Mouse (Mus musculus) MEL (cell line): ENCODE results near the gene Il16. TPM values are rescaled to one million over a fixed set of nuclear protein-coding genes. Genes with fewer than 3 reads are reported as not detected.

ENCODE experiments used
- DNase-seq: peaks from one replicate; pipeline ENCODE4 v3.0.0; 2011; ENCODE audit warnings: low read depth, low spot score
- H3K27ac ChIP-seq: 2 replicates; pipeline ENCODE4 v1.5.1; 2012; ENCODE audit warnings: low read depth, mild to moderate bottlenecking, control low read depth, low read length, moderate library complexity; ENCODE audit not compliant: control insufficient read depth
- H3K27me3 ChIP-seq, 2 experiments: fragments of 150-350 bp in 1 of 2; sonication (generic) in 1 of 2; 2 replicates each; pipeline ENCODE4 v1.6.1; 2012; ENCODE audit warnings: low read length in 2 of 2, mild to moderate bottlenecking in 2 of 2, improper control_type of control experiment in 1 of 2, moderate library complexity in 1 of 2; ENCODE audit not compliant: insufficient read depth in 2 of 2, control insufficient read depth in 1 of 2
- H3K36me3 ChIP-seq, 2 experiments: 2 replicates each; pipeline ENCODE4 v1.6.1; 2012 to 2014; ENCODE audit warnings: low read length in 2 of 2, improper control_type of control experiment in 1 of 2, inconsistent platforms in 1 of 2, mild to moderate bottlenecking in 1 of 2; ENCODE audit not compliant: insufficient read depth in 2 of 2, control insufficient read depth in 1 of 2
- H3K4me1 ChIP-seq, 2 experiments: fragments of 150-350 bp in 1 of 2; sonication (generic) in 1 of 2; 2 replicates each; pipeline ENCODE4 v1.6.1; 2012; ENCODE audit warnings: low read length in 2 of 2, improper control_type of control experiment in 1 of 2, mild to moderate bottlenecking in 1 of 2; ENCODE audit not compliant: insufficient read depth in 2 of 2, control insufficient read depth in 1 of 2
- H3K4me3 ChIP-seq, 2 experiments: fragments of 150-350 bp in 1 of 2; sonication (generic) in 1 of 2; 2 replicates each; pipeline ENCODE4 v1.5.1; 2012; ENCODE audit warnings: low read depth in 2 of 2, low read length in 2 of 2, mild to moderate bottlenecking in 2 of 2, moderate library complexity in 2 of 2, control low read depth in 1 of 2, improper control_type of control experiment in 1 of 2; ENCODE audit not compliant: control insufficient read depth in 1 of 2, insufficient read depth in 1 of 2
- H3K79me2 ChIP-seq: 2 replicates; pipeline ENCODE4 v1.6.1; 2012; ENCODE audit warnings: mild to moderate bottlenecking, low read length, moderate library complexity; ENCODE audit not compliant: control insufficient read depth, poor library complexity, insufficient read depth
- H3K9ac ChIP-seq: 2 replicates; pipeline ENCODE4 v1.6.1; 2012; ENCODE audit warnings: low read depth, mild to moderate bottlenecking, control low read depth, low read length, moderate library complexity; ENCODE audit not compliant: control insufficient read depth, poor library complexity, severe bottlenecking
- H3K9me3 ChIP-seq: fragments of 150-350 bp; sonication (generic); replicated peaks from 2 replicates; pipeline ENCODE4 v1.6.1; 2012; ENCODE audit warnings: mild to moderate bottlenecking, low read length, improper control_type of control experiment, moderate library complexity; ENCODE audit not compliant: insufficient read depth
- BHLHE40 ChIP-seq: IDR thresholded peaks from 2 replicates; pipeline ENCODE4 v1.6.1; 2012; ENCODE audit warnings: low read depth, mild to moderate bottlenecking, inconsistent platforms, low read length, improper control_type of control experiment, borderline replicate concordance
- CHD1 ChIP-seq: IDR thresholded peaks from 2 replicates; pipeline ENCODE4 v1.6.1; 2012; ENCODE audit warnings: low read depth, mild to moderate bottlenecking, inconsistent platforms, low read length, improper control_type of control experiment
- CTCF ChIP-seq, 3 experiments: IDR thresholded peaks in 2 of 3; conservative IDR thresholded peaks in 1 of 3; 2 replicates each; pipeline ENCODE4 v1.5.1; 2011 to 2012; ENCODE audit warnings: low read length in 3 of 3, low read depth in 2 of 3, mild to moderate bottlenecking in 2 of 3, improper control_type of control experiment in 1 of 3, inconsistent platforms in 1 of 3, mixed read lengths in 1 of 3, moderate library complexity in 1 of 3; ENCODE audit not compliant: control insufficient read depth in 1 of 3, insufficient read depth in 1 of 3, poor library complexity in 1 of 3, severe bottlenecking in 1 of 3
- ELF1 ChIP-seq: IDR thresholded peaks from 2 replicates; pipeline ENCODE4 v1.6.1; 2014; ENCODE audit warnings: low read depth, mild to moderate bottlenecking, inconsistent platforms, low read length, improper control_type of control experiment, moderate library complexity
- EP300 ChIP-seq, 2 experiments: IDR thresholded peaks; 2 replicates each; pipeline ENCODE4 v1.6.1; 2011; ENCODE audit warnings: improper control_type of control experiment in 2 of 2, low read length in 2 of 2, low read depth in 1 of 2, mild to moderate bottlenecking in 1 of 2
- ETS1 ChIP-seq: IDR thresholded peaks from 2 replicates; pipeline ENCODE4 v1.6.1; 2012; ENCODE audit warnings: low read depth, mild to moderate bottlenecking, inconsistent platforms, low read length, improper control_type of control experiment, moderate library complexity
- GATA1 ChIP-seq: IDR thresholded peaks from 2 replicates; pipeline ENCODE4 v1.6.1; 2011; ENCODE audit warnings: low read depth, low read length, improper control_type of control experiment
- MAFK ChIP-seq: IDR thresholded peaks from 2 replicates; pipeline ENCODE4 v1.6.1; 2011; ENCODE audit warnings: low read depth, mild to moderate bottlenecking, low read length, improper control_type of control experiment, borderline replicate concordance
- MAX ChIP-seq: IDR thresholded peaks from 2 replicates; pipeline ENCODE4 v1.6.1; 2011; ENCODE audit warnings: low read length, improper control_type of control experiment
- MXI1 ChIP-seq: IDR thresholded peaks from 2 replicates; pipeline ENCODE4 v1.6.1; 2011; ENCODE audit warnings: mild to moderate bottlenecking, low read depth, low read length, improper control_type of control experiment
- POLR2AphosphoS2 ChIP-seq: IDR thresholded peaks from 2 replicates; pipeline ENCODE4 v1.6.1; 2011; ENCODE audit warnings: low read length, improper control_type of control experiment
- POLR2AphosphoS5 ChIP-seq: IDR thresholded peaks from 2 replicates; pipeline ENCODE4 v1.6.1; 2012; ENCODE audit warnings: low read depth, borderline replicate concordance, mild to moderate bottlenecking, inconsistent platforms, low read length, moderate library complexity, mixed read lengths
- RCOR1 ChIP-seq: IDR thresholded peaks from 2 replicates; pipeline ENCODE4 v1.6.1; 2012; ENCODE audit warnings: low read depth, mild to moderate bottlenecking, inconsistent platforms, low read length, improper control_type of control experiment
- SMC3 ChIP-seq: IDR thresholded peaks from 2 replicates; pipeline ENCODE4 v1.6.1; 2011; ENCODE audit warnings: low read depth, low read length, improper control_type of control experiment
- USF1 ChIP-seq: IDR thresholded peaks from 2 replicates; pipeline ENCODE4 v1.6.1; 2014; ENCODE audit warnings: low read depth, mild to moderate bottlenecking, inconsistent platforms, low read length, improper control_type of control experiment, moderate library complexity
- USF2 ChIP-seq, 2 experiments: IDR thresholded peaks; 2 replicates each; pipeline ENCODE4 v1.6.1; 2011 to 2012; ENCODE audit warnings: improper control_type of control experiment in 2 of 2, low read length in 2 of 2, borderline replicate concordance in 1 of 2, inconsistent platforms in 1 of 2, low read depth in 1 of 2, mild to moderate bottlenecking in 1 of 2; ENCODE audit not compliant: insufficient read depth in 1 of 2
- polyA plus RNA-seq, 2 experiments: library from polyadenylated mRNA; stranded (reverse) in 1 of 2; unstranded in 1 of 2; fragments of >175 nt in 1 of 2; fragments of >200 nt in 1 of 2; gene quantifications; 2 replicates each; pipeline versions ENCODE4 v1.2.1 to v1.2.4; 2012; ENCODE audit warnings: low replicate concordance in 2 of 2, low read depth in 1 of 2; ENCODE audit not compliant: insufficient read length in 2 of 2, insufficient read depth in 1 of 2, missing spikeins in 1 of 2
- total RNA-seq: library from RNA; depleted of rRNA; stranded (reverse); fragments of 300-350 nt; gene quantifications from 2 replicates; pipeline ENCODE4 v1.2.3, GENCODE M21; 2012

Il16 gene
- total and polyA plus RNA-seq, 3 experiments, result 0.04 to 0.10 TPM; not detected in 1

- Histone ChIP-seq H3K36me3 (no peaks in the 10 kb centered on the region), H3K9ac (no peak overlapping the region), H3K4me3 (no peak overlapping the region), H3K79me2 (no peaks in the 10 kb centered on the region), H3K27ac (no peak overlapping the region), H3K9me3 (no peaks in the 10 kb centered on the region), H3K27me3 (no peaks in the 10 kb centered on the region; a peak in 1 of 4 replicates), H3K4me1 (no peaks in the 10 kb centered on the region)
- TF ChIP-seq EP300 (IDR thresholded peaks at IDR 0.05; ENCODE audit: low read depth in 1 of 2, low read length in 2 of 2) (no peak), GATA1 (no peak), POLR2AphosphoS2 (no peak), ELF1 (no peak), MXI1 (no peak)
- no peak for DNase-seq
Measured at GRCm38 (mm10) chr7:83661763-83662162, 83.8 kb downstream of the Il16 start.

DNA sequence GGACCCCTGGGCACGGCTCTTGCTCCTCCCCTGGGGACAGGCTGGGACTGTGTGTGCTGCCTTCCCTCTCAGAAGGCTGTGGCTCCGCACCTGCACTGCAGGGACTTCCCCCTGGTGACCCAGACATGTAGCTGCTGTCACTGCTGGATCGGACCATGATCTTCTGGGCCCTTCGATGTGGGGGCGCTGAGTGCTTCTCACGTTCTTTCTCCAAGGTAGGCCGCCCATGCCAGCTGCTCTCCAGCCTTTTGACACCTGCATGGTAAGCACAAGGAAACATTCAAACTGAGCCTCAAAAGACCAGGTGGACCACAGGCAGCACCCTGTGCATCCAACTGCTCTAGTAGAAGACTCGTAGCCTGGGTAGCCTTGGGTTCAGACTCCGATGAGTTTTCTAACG lies 84.5 kb downstream of the Il16 start:
- TF ChIP-seq ELF1 (no peak), MAX (no peak), ETS1 (no peak), CTCF (IDR thresholded peaks at IDR 0.05 in 2 of 3, conservative IDR thresholded peaks at IDR 0.05 in 1 of 3; ENCODE audit: control insufficient read depth in 1 of 3, insufficient read depth in 1 of 3, low read depth in 2 of 3, low read length in 3 of 3, poor library complexity in 1 of 3, severe bottlenecking in 1 of 3) (no peak), CHD1 (no peak), USF2 (IDR thresholded peaks at IDR 0.05; ENCODE audit: borderline replicate concordance in 1 of 2, insufficient read depth in 1 of 2, low read depth in 1 of 2, low read length in 2 of 2) (no peak), SMC3 (no peak), POLR2AphosphoS2 (no peak), POLR2AphosphoS5 (no peak), MAFK (no peak), USF1 (no peak), RCOR1 (no peak), BHLHE40 (no peak)
- TF ChIP-seq, all 39 proteins: peak for 0
- Histone ChIP-seq H3K27me3 (no peaks in the 10 kb centered on the region; a peak in 1 of 4 replicates), H3K27ac (no peak overlapping the region), H3K9me3 (no peaks in the 10 kb centered on the region), H3K79me2 (no peaks in the 10 kb centered on the region), H3K36me3 (no peaks in the 10 kb centered on the region), H3K4me3 (no peak overlapping the region), H3K4me1 (no peaks in the 10 kb centered on the region), H3K9ac (no peak overlapping the region)
- DNase-seq, result no peak
